Mouse (Mus musculus) frontal cortex, postnatal 14 days (tissue): Measurements from ENCODE around the gene Plekha5.
"Not testable (repeated sequence)": the region's sequence is repeated elsewhere in the genome, so short reads cannot be mapped to it uniquely, and the experiment has no call there.

Experiments
- DNase-seq, 2 experiments: peaks; one replicate each; pipeline ENCODE4 v3.0.0; 2022; ENCODE audit warnings: low spot score in 2 of 2

Gene Plekha5

GRCm38 (mm10) chr6:140528414-140528813 lies 104.6 kb downstream of the Plekha5 start:
- no peak for DNase-seq

- not testable (repeated sequence) for DNase-seq
Measured at GRCm38 (mm10) chr6:140532858-140533257, 109.0 kb downstream of the Plekha5 start.

GRCm38 (mm10) chr6:140533606-140534005 lies 109.8 kb downstream of the Plekha5 start:
- DNase-seq = no peak

- no peak for DNase-seq
Measured at GRCm38 (mm10) chr6:140535504-140535903, 111.7 kb downstream of the Plekha5 start.

- no peak for DNase-seq
Measured at GRCm38 (mm10) chr6:140541919-140542318, 118.1 kb downstream of the Plekha5 start.

GRCm38 (mm10) chr6:140543005-140543794 lies 119.3 kb downstream of the Plekha5 start:
- no peak for DNase-seq

GRCm38 (mm10) chr6:140546095-140546494 lies 122.2 kb downstream of the Plekha5 start:
- no peak for DNase-seq

- DNase-seq = no peak
Measured at GRCm38 (mm10) chr6:140546648-140547201, 122.9 kb downstream of the Plekha5 start.

- no peak for DNase-seq
Measured at GRCm38 (mm10) chr6:140547203-140547944, 123.5 kb downstream of the Plekha5 start.

- no peak for DNase-seq
Measured at GRCm38 (mm10) chr6:140548082-140548769, 124.4 kb downstream of the Plekha5 start.

GRCm38 (mm10) chr6:140550741-140551140 lies 126.9 kb downstream of the Plekha5 start:
- no peak for DNase-seq

GRCm38 (mm10) chr6:140554261-140554660 lies 130.4 kb downstream of the Plekha5 start:
- DNase-seq = no peak

GRCm38 (mm10) chr6:140559411-140559810 lies 135.6 kb downstream of the Plekha5 start:
- no peak for DNase-seq

GRCm38 (mm10) chr6:140561151-140561916 lies 137.5 kb downstream of the Plekha5 start:
- no peak for DNase-seq

- no peak for DNase-seq
Measured at GRCm38 (mm10) chr6:140561917-140562590, 138.2 kb downstream of the Plekha5 start.

GRCm38 (mm10) chr6:140567199-140567598 lies 143.3 kb downstream of the Plekha5 start:
- DNase-seq = no peak

- DNase-seq = no peak
Measured at GRCm38 (mm10) chr6:140567897-140568296, 144.0 kb downstream of the Plekha5 start.

- DNase-seq = no peak
Measured at GRCm38 (mm10) chr6:140570152-140570551, 146.3 kb downstream of the Plekha5 start.

- no peak for DNase-seq
Measured at GRCm38 (mm10) chr6:140574943-140575342, 151.1 kb downstream of the Plekha5 start.

GRCm38 (mm10) chr6:140576133-140576532 lies 152.3 kb downstream of the Plekha5 start:
- no peak for DNase-seq
